Mouse (Mus musculus) spleen, adult 18-20 months (tissue): ENCODE data around the gene Slc16a11.
"Not testable (repeated sequence)": the region's sequence is repeated elsewhere in the genome, so short reads cannot be mapped to it uniquely, and the experiment has no call there.

ENCODE experiments used
- DNase-seq, 2 experiments: peaks; one replicate each; pipeline ENCODE4 v3.0.0; 2022; ENCODE audit warnings: mixed read lengths in 2 of 2

Slc16a11 gene

DNA sequence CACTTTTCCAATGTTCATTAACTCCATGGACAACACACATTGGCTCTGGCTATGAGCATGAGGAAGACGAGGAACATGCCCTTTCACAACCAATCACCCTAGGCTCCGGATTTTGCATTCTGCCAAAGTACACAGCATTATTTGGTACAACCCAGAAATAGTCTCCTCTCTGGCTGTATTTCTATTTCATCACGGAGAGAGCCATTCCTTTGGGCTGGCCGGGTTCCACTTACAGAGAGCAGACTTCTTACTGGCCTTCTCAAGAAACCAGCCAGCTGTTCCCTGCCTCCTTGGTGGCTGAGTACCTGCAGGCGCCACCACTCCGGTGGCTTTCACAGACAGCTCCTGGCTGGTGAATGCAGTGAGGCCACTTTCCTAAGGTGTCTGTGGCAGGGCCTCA lies at the start of gene Slc16a11:
Slc16a11 (plus strand) TSS at position 330 of the 400 bp plus-strand sequence.
- DNase-seq, result no peak

- DNase-seq, result no peak
Measured at GRCm38 (mm10) chr11:70165972-70166921, 46.3 kb upstream of the Slc16a11 start.

DNA sequence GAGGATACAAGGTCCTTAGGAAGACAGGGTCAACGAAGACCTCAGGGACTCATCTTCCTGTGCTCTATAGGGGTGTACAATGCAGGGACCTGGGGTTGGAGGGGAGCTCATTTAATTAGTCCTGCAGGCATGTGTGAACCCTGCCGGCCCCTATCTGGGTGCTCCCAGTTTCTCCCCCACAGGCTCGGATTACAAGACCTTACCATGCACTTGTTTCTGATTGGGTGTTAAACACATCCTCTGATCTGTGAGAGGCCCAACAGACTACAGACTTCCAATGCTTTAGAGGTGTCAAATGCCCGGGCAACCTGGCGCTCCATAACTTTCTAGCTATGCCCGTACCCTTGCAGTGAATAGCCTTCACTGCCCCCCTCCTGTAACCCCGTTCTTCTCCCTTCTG lies 44.4 kb upstream of the Slc16a11 start:
- DNase-seq, result no peak

- DNase-seq, result not testable (repeated sequence)
Measured at GRCm38 (mm10) chr11:70169471-70169870, 43.1 kb upstream of the Slc16a11 start.

GRCm38 (mm10) chr11:70170291-70170690 lies 42.3 kb upstream of the Slc16a11 start:
- DNase-seq, result no peak

GRCm38 (mm10) chr11:70171181-70171580 lies 41.4 kb upstream of the Slc16a11 start:
- DNase-seq, result no peak

DNA sequence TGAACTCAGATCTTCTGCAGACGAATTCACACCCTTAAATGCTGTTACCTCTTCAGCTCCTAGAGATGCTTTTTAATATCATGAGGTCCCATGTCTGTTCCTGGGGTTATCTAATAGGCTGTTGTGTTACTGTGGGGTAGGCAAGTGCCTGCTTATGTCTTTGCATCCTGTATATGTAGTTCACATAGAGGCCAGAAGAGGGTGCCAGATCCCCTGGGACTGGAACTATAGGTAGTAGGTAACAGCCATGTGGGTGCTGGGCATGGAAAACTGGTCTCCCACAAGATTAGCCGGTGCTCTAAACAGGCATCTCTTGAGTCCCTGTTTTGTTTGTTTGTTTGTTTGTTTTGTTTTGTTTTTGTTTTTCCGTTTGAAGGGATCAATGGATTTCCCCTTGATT lies 40.7 kb upstream of the Slc16a11 start:
- peak in 1 of 2 experiments; percentile 28 for DNase-seq

- DNase-seq, result no peak
Measured at GRCm38 (mm10) chr11:70172298-70172697, 40.3 kb upstream of the Slc16a11 start.

DNA sequence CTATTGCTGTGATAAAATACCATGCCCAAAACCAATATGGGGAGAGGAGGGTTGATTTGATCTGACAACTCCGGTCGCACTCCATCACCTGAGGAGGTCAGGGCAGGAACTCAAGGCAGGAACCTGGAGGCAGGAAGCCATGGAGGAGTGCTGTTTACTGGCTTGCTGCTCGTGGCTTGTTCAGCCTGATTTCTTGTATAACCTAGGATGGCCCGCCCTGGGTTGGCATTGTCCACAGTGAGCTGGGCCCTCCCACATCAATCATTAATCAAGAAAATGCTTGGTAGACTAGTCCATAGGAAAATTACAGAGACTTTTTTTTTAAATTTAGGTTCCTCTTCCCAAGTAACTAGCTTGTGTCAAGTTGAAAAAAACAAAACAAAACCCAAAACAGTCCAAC lies 38.1 kb upstream of the Slc16a11 start:
- no peak for DNase-seq

DNA sequence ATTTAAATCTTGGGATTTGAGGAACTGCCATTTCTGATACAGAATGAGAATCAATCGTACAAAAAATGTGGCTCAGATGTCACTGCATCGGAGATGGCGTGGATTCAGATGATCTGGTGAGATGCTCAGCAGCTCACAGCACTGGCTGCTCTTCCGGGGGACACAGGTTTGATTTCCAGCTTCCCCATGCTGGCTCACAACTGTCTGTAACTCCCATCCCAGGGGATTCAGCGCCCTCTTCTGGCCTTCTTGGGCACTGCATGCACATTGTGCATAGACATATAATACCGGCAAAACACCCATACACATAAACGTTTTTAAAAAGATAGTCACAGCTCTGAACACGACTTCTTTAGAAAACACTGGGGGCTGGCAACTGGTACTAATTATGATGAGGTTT lies 34.9 kb upstream of the Slc16a11 start:
- no peak for DNase-seq

DNA sequence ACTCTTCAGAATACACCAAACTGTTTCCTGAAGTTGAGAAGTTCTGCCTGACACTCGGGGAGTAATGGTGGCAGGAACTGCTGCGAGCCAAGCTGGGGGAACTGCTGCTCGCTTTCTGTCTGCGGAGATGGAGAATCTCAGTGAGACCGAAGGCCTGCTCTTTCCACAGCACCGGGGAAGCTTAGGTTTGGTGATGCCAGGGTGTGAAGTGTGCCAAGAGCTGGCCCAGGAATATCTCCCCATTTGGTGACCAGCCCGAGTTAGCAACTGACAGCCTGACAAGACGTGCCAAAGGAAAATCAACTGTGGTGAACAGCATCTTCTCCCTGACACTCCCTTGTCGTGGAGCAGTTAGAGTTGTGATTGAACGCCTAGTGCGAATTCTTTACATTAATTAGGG lies 34.2 kb upstream of the Slc16a11 start:
- DNase-seq, result no peak

- no peak for DNase-seq
Measured at GRCm38 (mm10) chr11:70178756-70179155, 33.8 kb upstream of the Slc16a11 start.

DNA sequence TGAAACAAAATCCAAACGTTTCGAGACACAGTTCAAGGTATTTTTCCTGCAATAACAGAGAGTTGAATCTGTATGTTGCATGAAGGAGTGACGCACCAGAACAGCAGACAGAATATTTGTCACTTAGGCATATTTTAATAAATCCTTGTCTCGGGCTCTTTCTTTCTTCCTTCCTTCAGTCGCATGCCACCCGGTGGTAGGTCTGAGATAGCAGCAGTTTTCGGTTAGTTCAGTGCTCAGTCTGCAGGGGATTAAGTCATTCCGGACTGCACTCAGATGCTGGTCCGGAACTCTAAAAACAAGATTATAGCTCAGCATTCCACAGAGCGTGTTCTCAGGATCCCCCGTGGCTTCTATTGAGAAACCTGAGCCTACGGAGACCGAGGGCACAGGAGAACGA lies 33.2 kb upstream of the Slc16a11 start:
- DNase-seq, result no peak

DNA sequence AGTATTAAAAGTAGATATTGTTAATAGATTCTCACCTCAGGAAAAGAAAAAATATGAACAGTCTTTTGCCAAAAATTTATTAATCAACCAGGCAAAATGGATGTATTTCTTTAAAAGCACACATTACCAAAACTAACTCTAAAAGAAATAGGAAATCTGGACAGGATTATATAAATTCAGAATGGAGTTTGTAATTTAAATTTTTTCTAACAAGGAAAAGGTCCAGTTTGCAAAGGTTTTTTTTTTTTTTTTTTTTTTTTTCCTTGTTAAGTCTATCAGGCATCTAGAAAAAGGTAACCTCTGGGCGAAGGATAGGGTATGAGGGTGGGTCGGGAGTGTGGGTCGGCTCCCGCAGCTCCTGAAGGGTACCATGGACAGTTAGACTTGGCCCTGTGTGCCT lies 32.1 kb upstream of the Slc16a11 start:
- DNase-seq, result no peak

DNA sequence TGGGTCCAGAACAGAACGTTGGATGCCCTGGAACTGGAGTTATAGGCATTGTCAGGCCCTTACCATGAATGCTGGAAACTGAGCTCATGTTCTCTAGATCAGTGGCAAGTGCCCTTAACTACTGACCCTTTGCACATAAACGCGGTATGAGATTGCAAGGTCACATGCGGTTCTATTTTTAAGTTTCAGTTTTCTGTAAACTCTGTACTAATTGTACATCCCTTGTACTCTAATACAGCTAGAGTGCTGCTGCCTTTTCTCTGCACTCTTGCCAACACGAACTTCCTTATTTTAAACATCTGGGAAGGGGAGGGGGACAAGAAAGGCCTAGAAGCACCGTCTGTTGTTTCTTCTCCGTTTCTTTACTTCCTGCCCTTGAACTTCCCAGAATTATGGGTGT lies 27.4 kb upstream of the Slc16a11 start:
- DNase-seq, result no peak

GRCm38 (mm10) chr11:70189319-70190134 lies 23.0 kb upstream of the Slc16a11 start:
- DNase-seq, result no peak

GRCm38 (mm10) chr11:70191188-70191587 lies 21.4 kb upstream of the Slc16a11 start:
- DNase-seq, result no peak

GRCm38 (mm10) chr11:70192157-70192556 lies 20.4 kb upstream of the Slc16a11 start:
- no peak for DNase-seq

DNA sequence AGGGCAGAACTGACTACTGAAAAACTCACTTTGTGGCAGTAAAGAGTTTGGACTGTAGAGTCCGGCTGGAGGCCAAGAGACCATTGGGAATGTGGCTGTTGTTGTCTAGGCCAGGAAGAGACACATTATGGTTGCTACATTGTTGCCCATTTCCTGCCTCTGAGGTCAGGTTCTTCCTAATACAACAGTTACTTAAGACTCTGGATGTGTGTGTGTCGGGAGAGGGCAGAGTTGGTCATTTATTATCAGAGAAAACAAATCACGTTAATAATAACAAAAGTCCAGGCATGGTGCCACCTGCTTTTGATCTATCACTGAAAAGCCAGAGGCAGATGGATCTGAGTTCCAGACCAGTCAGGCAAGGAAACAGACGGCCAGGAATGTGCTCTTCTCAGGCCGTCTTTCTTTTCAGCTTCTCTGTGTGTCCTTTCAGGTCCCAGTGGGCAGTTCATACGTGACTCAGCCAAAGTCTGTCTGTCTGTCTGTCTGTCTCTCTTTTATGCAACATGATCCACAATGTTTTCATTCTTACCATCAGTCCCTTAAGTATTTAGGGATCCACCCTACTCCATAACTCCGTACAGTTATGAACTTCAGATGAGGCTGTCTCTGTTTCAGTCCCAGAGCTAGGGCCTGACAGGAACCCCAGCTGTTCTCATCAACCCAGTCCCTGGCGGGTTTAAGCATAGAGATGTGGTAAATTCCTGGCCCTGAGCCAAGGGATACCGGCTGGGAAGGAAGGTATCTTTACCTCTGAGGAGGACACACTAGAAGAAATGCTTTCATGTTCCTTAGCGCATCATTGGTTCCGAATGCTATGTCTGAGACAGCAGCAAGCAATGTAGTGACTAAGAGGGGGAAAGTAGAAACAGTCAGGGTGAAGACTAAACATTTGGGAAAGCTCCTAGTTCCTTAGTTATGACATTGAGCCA lies 18.9 kb upstream of the Slc16a11 start:
- no peak for DNase-seq

GRCm38 (mm10) chr11:70198332-70198731 lies 14.2 kb upstream of the Slc16a11 start:
- DNase-seq, result no peak

DNA sequence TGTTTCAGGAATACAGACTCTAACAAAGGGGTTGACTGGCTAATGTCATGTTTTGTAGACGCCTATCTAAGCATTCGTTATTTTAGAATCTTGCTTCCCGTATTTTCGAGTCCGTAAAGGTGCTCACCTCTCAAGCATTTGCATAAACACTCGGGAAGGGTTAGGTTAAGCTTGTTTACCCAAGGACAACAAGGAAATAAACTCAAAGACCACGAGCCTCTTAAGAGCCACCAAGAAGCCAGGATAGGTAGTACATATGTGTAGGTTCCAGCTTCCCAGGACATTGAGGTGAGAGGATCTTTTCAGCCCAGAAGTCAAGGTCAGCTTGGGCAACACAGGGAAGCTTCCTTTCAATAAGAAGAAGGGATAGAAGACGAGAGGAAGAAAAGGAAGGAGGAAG lies 13.4 kb upstream of the Slc16a11 start:
- no peak for DNase-seq

DNA sequence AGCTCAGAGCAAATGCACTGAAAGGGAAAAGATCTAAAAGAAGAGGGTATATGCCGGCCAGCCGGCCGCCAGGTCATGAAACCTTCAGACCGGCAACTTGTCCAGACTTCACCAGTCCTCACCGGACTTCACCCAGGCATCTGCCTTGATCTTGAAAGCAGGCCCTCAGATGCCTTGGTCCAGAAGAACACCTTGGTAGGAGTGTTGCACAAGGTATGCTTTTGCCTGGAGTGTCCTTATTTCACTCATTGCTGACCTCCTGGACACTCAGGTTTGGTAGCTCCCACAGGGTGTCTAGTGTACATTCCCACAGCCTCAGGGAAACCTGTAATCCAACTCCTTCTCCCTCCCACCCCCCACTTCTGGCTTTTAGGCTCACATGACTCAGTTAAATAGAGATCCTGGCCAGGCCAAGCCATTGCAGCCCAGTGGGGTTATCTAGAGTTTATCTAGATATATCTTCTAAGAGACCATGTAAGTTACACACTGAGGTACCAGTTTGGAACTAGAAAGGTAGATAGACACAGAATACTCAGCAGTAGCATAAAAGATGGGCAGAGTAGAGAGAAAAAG lies 12.4 kb upstream of the Slc16a11 start:
- DNase-seq, result no peak
